Mouse (Mus musculus): Measurements from ENCODE around the gene Neurod2.
A peak's percentile ranks its signal among the peaks of the same experiment; 100 is the strongest.

Neurod2 gene

DNA sequence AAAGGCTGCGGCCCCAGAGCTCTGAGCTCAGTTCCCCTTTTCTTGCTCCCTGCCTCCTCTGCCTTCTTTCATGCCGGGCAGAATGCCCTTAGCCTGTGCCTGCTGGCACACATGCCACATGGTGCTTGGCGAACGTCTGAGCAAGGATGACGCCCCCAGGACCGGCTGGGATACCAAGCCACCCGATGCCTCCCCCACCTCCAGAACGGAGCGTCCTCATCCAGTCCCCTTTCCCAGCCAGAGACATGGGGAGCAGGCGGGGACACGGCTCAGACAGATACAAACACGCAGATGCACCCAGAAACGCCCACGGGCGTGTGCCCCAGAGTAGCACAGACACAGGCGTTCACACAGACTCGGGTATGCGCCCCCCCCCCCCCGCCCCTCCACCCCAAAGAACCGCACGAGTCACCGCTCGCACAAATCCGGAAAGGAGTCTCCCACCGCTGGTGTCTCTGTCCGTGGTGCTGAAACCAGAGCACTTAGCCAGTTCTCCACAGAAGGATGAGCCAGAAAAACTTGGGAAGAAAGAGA lies 15.6 kb downstream of the Neurod2 start:
- peak; percentile 56 for DNase-seq (ENCODE audit: low spot score)

GRCm38 (mm10) chr11:98298484-98299205 lies 30.8 kb downstream of the Neurod2 start:
- no peak for DNase-seq (ENCODE audit: low spot score)

DNA sequence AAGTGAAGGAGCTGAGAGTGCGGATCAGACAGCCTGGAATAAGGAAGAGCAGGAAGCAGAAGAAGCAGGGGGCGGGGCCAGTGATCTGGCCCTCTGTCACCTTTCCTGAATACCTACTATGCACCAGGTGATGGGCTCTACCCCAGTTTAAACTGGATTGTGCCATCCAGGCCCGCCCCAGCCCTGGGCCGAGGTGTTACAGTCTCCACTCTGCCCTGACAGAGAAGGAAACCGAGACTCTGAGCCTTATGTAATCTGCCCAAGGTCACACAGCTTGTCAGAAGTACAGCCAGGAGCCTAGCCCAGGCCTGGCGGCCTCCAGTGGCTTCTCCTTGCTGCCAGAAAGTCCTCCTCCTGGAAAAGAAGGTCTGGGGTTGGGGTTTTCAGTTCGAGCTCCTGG lies 31.7 kb downstream of the Neurod2 start:
- no peak for DNase-seq (ENCODE audit: low spot score)

- no peak for DNase-seq (ENCODE audit: low spot score)
These were observed 32.5 kb downstream of the Neurod2 start for GRCm38 (mm10) chr11:98296916-98297315.

GRCm38 (mm10) chr11:98296277-98296676 lies 33.2 kb downstream of the Neurod2 start:
- no peak for DNase-seq (ENCODE audit: low spot score)

DNA sequence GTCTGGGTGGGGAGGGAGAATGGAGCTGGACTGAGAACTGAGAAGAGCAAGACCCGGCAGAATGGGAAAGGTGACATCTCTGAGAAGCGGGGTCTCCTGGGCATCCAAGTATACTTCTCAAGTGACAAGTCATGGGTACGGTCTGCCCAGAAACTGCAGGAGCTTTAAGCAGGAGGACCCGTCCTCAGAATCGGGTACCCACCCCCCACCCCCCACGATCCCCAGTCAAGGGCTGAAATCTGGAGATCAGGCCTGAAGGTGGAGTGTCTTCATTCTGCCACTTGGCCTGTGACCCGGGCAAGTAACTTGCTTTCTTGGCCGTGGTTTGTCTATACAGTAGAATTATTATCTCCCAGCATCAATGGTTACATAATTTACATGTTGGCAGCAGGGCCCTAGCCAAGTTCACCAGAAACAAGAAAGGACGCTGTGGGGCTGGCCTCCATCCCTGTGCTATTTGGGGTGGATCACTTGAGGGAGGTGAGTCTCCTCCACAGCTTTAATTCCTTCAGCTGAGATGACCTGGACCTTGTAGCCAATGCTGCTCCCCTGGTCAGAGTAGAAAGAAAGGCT lies 34.3 kb downstream of the Neurod2 start:
- DNase-seq (ENCODE audit: low spot score) = no peak

GRCm38 (mm10) chr11:98294188-98295012 lies 35.0 kb downstream of the Neurod2 start:
- peak; percentile 57 for DNase-seq (ENCODE audit: low spot score)

GRCm38 (mm10) chr11:98293070-98293469 lies 36.4 kb downstream of the Neurod2 start:
- no peak for DNase-seq (ENCODE audit: low spot score)

DNA sequence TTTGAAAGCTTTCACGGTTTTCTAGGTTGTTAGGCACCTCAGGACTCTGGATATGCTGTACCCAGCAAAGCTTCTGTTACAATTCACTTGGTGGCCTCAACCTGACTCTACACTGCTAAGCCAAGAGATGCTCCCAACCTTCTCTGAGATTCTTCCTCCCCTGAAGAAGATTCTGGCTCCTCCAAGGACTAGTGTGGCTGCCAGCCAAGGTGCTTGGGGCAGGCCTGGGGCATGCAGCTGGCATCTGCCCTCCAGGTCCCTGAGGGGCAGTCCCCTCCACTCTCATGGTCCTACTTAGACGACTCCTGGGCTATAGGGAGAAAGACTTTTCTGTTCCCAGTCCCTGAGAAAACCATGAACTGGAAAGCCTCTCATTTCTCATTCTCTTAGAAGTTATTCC lies 38.5 kb downstream of the Neurod2 start:
- DNase-seq (ENCODE audit: low spot score) = no peak

- DNase-seq (ENCODE audit: low spot score) = no peak
These were observed 39.6 kb downstream of the Neurod2 start for GRCm38 (mm10) chr11:98289873-98290272.

DNA sequence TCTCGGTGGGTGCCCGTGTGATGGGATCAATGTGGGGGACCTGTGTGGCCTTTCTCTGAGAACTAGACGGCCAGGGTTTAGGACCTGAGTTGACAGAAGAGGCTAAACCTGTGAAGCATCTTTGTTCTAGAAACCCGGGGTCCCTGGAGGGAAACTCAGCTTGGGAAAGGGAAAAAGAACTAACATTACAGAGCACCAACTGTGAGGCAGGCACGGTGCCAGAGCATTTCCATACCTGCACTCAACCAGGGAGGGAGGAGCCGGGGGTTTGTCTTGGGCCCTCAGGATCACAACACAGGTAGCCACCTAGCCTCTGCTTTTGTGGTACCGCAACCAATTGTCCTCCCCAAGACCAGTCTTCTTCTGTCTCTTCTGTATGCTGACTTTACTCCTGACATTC lies 41.5 kb downstream of the Neurod2 start:
- DNase-seq (ENCODE audit: low spot score) = no peak

GRCm38 (mm10) chr11:98287531-98287930 lies 41.9 kb downstream of the Neurod2 start:
- no peak for DNase-seq (ENCODE audit: low spot score)

- DNase-seq (ENCODE audit: low spot score) = peak; percentile 17
These were observed 44.1 kb downstream of the Neurod2 start for GRCm38 (mm10) chr11:98285368-98285767.

GRCm38 (mm10) chr11:98284230-98284629 lies 45.2 kb downstream of the Neurod2 start:
- no peak for DNase-seq (ENCODE audit: low spot score)

DNA sequence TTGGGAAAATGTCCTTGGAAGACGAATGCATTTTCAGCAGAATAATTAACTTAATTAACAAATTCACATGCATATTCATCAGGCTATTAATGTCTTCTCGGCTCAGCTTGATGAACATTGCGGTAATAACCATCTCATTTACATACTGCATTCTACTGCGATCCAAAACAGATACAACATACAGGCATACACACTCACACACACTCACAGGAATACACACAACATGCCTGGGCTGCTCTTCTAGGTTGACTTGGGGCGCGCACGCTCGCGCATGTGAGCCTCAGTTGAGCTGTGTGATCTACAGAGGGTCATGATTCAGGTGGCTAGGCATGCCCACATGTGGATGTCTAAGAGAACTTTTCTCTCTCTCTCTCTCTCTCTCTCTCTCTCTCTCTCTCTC lies 45.7 kb downstream of the Neurod2 start:
- DNase-seq (ENCODE audit: low spot score) = no peak
